Mouse (Mus musculus) liver, postnatal 0 days (tissue): ENCODE results near the gene Ccdc84. TPM values are rescaled to one million over a fixed set of nuclear protein-coding genes. Genes with fewer than 3 reads are reported as not detected.
A peak's percentile ranks its signal among the peaks of the same experiment; 100 is the strongest.
"Not testable (repeated sequence)": the region's sequence is repeated elsewhere in the genome, so short reads cannot be mapped to it uniquely, and the experiment has no call there.

Experiments
- ATAC-seq: fragments of 200-750 bp; cut with Nextera tagmentation; 2 replicates; pipeline ENCODE4 v1.8.0; 2017; ENCODE audit warnings: mild to moderate bottlenecking, moderate library complexity
- DNase-seq: peaks from one replicate; pipeline ENCODE4 v3.0.0-alpha.2; 2016
- H3K27ac ChIP-seq: fragments of 300-500 bp; sonication (generic); 2 replicates; pipeline ENCODE4 v1.5.1; 2014; ENCODE audit warnings: antibody characterized with exemption, moderate library complexity, mild to moderate bottlenecking, low read depth
- H3K27me3 ChIP-seq: fragments of 300-500 bp; sonication (generic); 2 replicates; pipeline ENCODE4 v1.6.1; 2014; ENCODE audit warnings: low read length, control low read depth, mixed read lengths; ENCODE audit not compliant: insufficient read depth
- H3K36me3 ChIP-seq: fragments of 300-500 bp; sonication (generic); replicated peaks from 2 replicates; pipeline ENCODE4 v1.6.1; 2014; ENCODE audit warnings: mild to moderate bottlenecking, control low read depth, low read length, moderate library complexity, mixed read lengths; ENCODE audit not compliant: insufficient read depth
- H3K4me1 ChIP-seq: fragments of 300-500 bp; sonication (generic); 2 replicates; pipeline ENCODE4 v1.6.1; 2014; ENCODE audit warnings: antibody characterized with exemption, mild to moderate bottlenecking, control low read depth; ENCODE audit not compliant: insufficient read depth
- H3K4me2 ChIP-seq: fragments of 300-500 bp; sonication (generic); 2 replicates; pipeline ENCODE4 v1.6.1; 2014; ENCODE audit warnings: low read depth, mild to moderate bottlenecking, low read length, moderate library complexity, mixed read lengths
- H3K4me3 ChIP-seq: fragments of 300-500 bp; sonication (generic); 2 replicates; pipeline ENCODE4 v1.5.1; 2014; ENCODE audit warnings: low read depth, low read length
- H3K9ac ChIP-seq: fragments of 300-500 bp; sonication (generic); replicated peaks from 2 replicates; pipeline ENCODE4 v1.6.1; 2014; ENCODE audit warnings: mild to moderate bottlenecking, moderate library complexity
- H3K9me3 ChIP-seq: fragments of 300-500 bp; sonication (generic); 2 replicates; pipeline ENCODE4 v1.6.1; 2016; ENCODE audit warnings: mild to moderate bottlenecking, control low read depth, low read length, mixed read lengths
- CTCF ChIP-seq: sonication (generic); IDR thresholded peaks from 2 replicates; pipeline ENCODE4 v1.5.1; 2016; ENCODE audit warnings: antibody characterized with exemption, low read depth
- EP300 ChIP-seq: IDR thresholded peaks from 2 replicates; pipeline ENCODE4 v1.6.1; 2016; ENCODE audit warnings: antibody characterized with exemption, low read depth, mild to moderate bottlenecking
- WGBS: fragments of 180-500 bp; shearing (Covaris S2); extraction: QIAGEN DNeasy Blood & Tissue Kit; methylation state at CpG from one replicate; pipeline ENCODE4 v1.1.7; 2014; ENCODE audit not compliant: insufficient replicate concordance; 5-methylcytosine and 5-hydroxymethylcytosine counted together
- polyA plus RNA-seq: library from polyadenylated mRNA; unstranded; fragments of >200 nt; fragmentation: Nextera tagmentation; extraction: Ambion mirVana; gene quantifications from 2 replicates; pipeline ENCODE4 v1.2.1, GENCODE M21; 2015

The Ccdc84 gene
- polyA plus RNA-seq, 1 experiment from 2014 or later: 12.5 TPM

DNA sequence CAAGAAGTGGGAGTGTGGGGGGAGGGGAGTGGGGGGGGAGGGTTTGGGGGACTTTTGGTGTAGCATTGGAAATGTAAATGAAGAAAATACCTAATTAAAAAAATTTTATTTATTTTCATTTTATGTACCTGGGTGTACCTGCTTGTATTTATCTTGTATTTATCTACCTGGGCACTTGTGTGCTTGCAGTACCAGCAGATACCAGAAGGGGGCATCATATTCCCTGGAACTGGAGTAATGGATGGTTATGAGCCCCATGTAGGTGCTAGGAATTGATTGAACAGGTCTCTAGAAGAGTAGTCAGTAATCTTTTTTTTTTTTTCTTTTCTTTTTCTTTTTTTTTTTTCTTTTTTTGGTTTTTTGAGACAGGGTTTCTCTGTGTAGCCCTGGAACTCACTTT, 32.0 kb upstream of the Ccdc84 start:
- no peak for ATAC-seq
- no peak overlapping the region for H3K4me3 ChIP-seq
- H3K9me3 ChIP-seq: no peaks in the 10 kb centered on the region
- peak; percentile 37 for DNase-seq
- H3K36me3 ChIP-seq: no peaks in the 10 kb centered on the region
- H3K27me3 ChIP-seq: 0 out of 2 replicates have a peak, but pooled peaks cover 10% of the 10 kb centered on the region
- H3K27ac ChIP-seq: no peak overlapping the region
- H3K4me2 ChIP-seq: no peak overlapping the region
- H3K4me1 ChIP-seq: no peaks in the 10 kb centered on the region
- TF ChIP-seq EP300: no peak
- peak; percentile 67 for TF ChIP-seq CTCF
- H3K9ac ChIP-seq: no peak overlapping the region

DNA sequence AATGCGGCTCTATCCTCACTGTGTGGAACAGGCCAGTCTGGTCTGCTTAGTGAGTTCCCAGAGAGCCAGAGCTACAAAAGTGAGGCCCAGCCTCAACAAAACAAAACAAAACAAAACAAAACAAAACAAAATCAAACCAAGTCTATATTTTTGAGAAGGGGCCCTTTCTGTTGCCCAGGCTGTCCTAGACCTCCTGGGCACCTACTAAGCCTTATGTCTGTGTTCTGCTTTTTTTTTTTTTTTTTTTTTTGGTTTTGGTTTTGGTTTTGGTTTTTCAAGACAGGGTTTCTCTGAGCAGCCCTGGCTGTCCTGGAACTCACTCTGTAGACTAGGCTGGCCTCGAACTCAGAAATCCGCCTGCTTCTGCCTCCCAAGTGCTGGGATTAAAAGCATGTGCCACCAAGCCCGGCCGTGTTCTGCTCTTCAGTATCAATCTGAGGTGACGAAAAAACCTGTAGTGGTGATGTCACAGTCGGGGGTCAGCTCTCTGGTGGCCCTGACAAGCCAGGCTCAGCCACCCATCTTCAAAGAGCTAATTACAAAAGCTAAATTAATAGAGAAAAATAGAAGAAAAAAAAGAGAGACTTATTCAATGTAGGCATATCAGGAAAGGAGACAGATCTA, 26.1 kb upstream of the Ccdc84 start:
- ATAC-seq, H3K36me3 ChIP-seq, H3K27ac ChIP-seq, H3K4me2 ChIP-seq, H3K27me3 ChIP-seq, H3K4me1 ChIP-seq, H3K4me3 ChIP-seq, H3K9ac ChIP-seq, DNase-seq, H3K9me3 ChIP-seq: not testable (repeated sequence)
- WGBS: 69% methylated on average over 7 of the region's 7 CpGs

DNA sequence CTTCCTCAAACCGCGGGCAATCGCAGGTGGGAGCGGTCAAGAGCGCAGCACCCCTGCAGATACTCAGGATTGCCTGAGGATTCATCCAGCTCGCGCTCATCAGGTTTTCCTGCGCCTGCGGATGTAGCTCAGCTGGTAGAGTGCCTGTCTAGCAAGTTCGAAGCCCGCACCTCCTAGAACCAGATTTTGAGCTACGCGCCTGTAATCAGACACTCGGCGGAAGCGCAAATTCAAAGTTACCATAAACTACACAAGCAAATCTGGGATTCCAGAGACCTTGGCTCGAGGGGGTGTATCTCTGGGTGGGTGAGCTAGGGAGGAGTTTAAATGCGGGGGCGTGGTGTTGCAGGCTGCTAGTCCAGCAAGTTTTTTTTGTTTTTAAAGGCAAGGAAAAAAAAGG, 22.6 kb upstream of the Ccdc84 start, which contains the start of gene Foxr1:
Gene Foxr1 (minus strand): TSS at position 176 of the 400 bp plus-strand sequence.
- no peaks in the 10 kb centered on the region for H3K4me1 ChIP-seq
- H3K4me2 ChIP-seq: no peak within 1 kb of the TSS
- H3K4me3 ChIP-seq: no peak within 1 kb of the TSS
- TF ChIP-seq EP300: no peak
- no peak for TF ChIP-seq CTCF
- H3K9me3 ChIP-seq: no peaks in the 10 kb centered on the region
- H3K9ac ChIP-seq: no peak within 1 kb of the TSS
- H3K36me3 ChIP-seq: no peaks in the 10 kb centered on the region
- ATAC-seq (no peak), DNase-seq (no peak)
- H3K27me3 ChIP-seq: no peaks in the 10 kb centered on the region
- 72% methylated on average over 19 of the region's 19 CpGs for WGBS
- no peak within 1 kb of the TSS for H3K27ac ChIP-seq

DNA sequence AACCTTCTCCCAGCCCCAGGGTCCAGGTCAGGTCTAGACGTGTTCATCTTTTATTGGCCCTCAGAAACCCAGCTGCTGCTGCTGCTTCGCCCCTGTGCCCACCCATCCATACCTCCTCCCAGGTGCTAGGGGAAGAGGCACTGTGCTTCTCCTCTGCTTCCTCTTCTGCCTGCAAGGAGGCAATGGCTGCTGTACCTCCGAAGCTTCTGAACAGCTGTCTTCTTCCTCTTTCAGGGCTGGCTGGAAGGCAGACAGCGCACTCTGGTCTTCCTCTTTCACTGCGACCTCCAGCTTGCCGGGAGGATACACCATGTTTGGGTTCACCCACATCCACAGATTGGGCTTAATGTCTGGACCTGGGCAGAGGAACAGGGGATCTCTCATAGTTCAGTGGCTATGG, 17.4 kb upstream of the Ccdc84 start:
- Histone ChIP-seq H3K4me1 (no peaks in the 10 kb centered on the region), H3K9ac (no peak overlapping the region), H3K27ac (0 out of 2 replicates have a peak overlapping the region, but pooled peaks have one; percentile 7), H3K36me3 (no peaks in the 10 kb centered on the region), H3K4me3 (no peak overlapping the region), H3K4me2 (no peak overlapping the region), H3K27me3 (no peaks in the 10 kb centered on the region), H3K9me3 (no peaks in the 10 kb centered on the region)
- TF ChIP-seq CTCF (no peak), EP300 (no peak)
- DNase-seq (peak; percentile 33), ATAC-seq (peak; percentile 27; the same call in 1 of the 2 replicates)
- 38% methylated on average over 6 of the region's 6 CpGs for WGBS

DNA sequence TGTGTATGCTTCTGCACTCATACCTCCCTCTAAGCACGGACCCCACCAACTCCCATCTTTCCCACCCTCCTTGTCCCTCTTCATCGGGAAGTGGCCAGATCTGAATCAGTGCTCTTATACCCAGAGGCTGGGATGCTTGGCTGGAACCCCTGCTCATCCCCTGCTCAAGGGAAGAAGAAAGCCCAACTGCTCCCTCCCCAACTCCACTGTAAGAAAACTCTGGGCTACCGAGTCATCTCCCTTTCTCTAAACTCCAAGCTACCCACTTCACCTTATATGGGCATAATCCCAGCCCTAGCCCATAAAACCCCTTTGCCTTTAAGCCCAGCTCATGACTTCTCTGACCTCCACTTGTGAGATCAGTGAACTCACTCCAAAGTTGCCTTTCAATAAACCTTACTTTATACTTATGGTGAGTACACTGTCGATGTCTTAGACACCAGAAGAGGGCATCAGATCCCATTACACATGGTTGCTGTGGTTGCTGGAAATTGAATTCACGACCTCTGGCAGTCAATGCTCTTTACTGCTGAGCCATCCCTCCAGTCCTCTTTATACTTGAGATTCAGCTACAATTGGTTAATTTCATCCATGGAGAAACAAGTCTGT, 14.3 kb upstream of the Ccdc84 start:
- Histone ChIP-seq H3K27ac (no peak overlapping the region), H3K9me3 (no peaks in the 10 kb centered on the region), H3K4me1 (no peaks in the 10 kb centered on the region), H3K4me2 (no peak overlapping the region), H3K4me3 (no peak overlapping the region), H3K9ac (no peak overlapping the region), H3K27me3 (no peaks in the 10 kb centered on the region), H3K36me3 (no peaks in the 10 kb centered on the region)
- no peak for ATAC-seq
- TF ChIP-seq EP300 (no peak), CTCF (0 out of 2 replicates have a peak, but pooled peaks have one; percentile 19)
- WGBS: 42% methylated on average over 5 of the region's 5 CpGs
- DNase-seq: no peak

DNA sequence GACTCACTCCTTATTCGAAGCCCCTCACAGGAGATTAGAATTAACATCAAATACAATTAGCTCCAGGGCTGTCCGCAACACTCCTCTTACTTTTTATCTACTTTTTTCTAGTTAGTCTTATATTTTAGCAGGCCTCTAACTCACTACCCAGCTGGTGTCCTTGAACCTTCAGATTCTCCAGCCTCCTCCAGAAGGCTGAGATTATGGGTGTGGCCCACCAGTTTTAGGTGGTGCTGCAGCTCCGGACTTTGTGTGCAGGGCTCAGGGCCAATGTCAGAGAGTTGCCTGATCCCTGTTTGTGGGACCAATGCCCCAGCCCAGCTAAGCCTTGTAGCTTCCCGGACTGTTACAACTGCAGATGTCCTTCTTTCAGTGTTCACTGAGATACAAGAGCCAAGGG, 5.2 kb upstream of the Ccdc84 start:
- ATAC-seq: no peak
- TF ChIP-seq CTCF (no peak), EP300 (no peak)
- no peaks in the 10 kb centered on the region for H3K4me1 ChIP-seq

More for the DNA sequence above, 5.2 kb upstream of the Ccdc84 start:
- Histone ChIP-seq H3K27me3 (no peaks in the 10 kb centered on the region), H3K4me2 (no peak overlapping the region), H3K27ac (no peak overlapping the region), H3K9me3 (no peaks in the 10 kb centered on the region), H3K4me3 (no peak overlapping the region), H3K9ac (no peak overlapping the region), H3K36me3 (no peaks in the 10 kb centered on the region)
- WGBS: 76% methylated on average over 4 of the region's 4 CpGs
- no peak for DNase-seq
